Mouse (Mus musculus): ENCODE data around the gene Mtx1.
A peak's percentile ranks its signal among the peaks of the same experiment; 100 is the strongest.
"Not testable (repeated sequence)": the region's sequence is repeated elsewhere in the genome, so short reads cannot be mapped to it uniquely, and the experiment has no call there.

Gene Mtx1

GRCm38 (mm10) chr3:89238494-89238893 lies 11.6 kb upstream of the Mtx1 start:
- no peak for DNase-seq

GRCm38 (mm10) chr3:89237682-89238081 lies 10.8 kb upstream of the Mtx1 start:
- DNase-seq, result no peak

DNA sequence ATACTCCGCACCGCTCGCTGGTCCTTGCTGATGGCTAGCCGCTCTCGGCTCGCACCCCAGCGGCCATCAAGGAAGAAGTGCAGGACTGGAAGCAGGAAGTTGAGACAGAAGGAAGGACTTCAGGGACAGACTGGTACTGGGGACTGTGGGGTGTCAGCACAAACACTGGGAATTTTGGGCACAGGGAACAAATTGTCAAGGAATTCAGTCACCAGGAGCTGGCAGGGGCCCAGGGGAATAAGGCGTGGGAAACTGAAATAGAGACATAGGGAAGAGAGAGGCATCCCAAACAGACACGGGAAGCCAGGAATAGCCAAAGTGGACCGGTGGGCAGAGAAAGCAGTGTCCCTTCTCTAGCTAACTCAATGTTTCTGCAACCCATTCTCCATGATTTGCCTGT lies 9.6 kb upstream of the Mtx1 start:
- DNase-seq, result no peak

DNA sequence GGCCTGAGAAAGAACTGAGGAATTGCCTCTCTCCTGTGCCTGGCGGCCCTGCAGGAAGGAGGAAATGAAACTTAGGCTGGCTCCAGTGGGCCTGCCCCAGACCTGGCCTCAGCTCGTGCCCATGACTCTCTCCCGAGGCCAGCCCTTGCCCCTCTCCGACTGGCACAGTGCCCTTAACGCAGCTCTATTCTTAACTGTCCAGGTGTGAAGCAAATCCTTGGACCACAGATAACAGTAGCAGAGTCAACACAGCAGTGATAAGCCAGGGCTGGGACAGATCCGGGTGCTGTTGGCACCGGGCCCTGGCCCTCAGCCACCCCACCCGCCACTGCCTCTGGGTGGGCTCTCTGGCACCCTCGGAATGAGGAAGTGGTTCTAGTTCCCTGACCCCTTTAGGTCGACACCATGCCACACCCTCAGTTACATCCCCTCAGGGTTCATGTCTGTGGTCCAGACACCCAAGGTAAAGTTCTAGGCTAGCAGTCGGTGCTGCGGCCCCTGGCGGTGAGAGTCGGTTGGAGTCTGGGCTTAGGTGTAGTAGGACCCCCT lies 6.7 kb upstream of the Mtx1 start:
- no peak for DNase-seq

GRCm38 (mm10) chr3:89232614-89233013 lies 5.7 kb upstream of the Mtx1 start:
- no peak for DNase-seq

DNA sequence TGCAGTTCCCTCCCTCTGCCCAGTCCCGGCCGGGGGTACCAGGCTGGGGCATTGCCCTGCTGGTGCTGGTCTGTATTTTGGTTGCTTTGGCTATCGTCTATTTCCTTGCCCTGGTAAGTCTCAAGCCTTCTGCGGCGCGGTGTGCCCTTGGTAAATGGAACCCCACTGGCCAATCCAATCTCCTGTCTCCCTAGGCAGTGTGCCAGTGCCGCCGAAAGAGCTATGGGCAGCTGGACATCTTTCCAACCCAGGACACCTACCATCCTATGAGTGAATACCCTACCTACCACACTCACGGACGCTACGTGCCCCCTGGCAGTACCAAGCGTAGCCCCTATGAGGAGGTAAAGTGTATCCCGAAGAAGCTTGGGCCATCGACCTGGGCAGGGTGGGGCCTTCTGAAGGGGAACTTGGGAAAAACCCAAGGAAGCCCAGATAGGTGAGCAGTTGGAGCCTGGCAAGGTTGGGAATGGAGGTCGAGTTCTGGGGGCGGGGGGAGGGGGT lies 4.9 kb upstream of the Mtx1 start:
- no peak for DNase-seq

- DNase-seq, result no peak
Measured at GRCm38 (mm10) chr3:89231345-89231744, 4.5 kb upstream of the Mtx1 start.

DNA sequence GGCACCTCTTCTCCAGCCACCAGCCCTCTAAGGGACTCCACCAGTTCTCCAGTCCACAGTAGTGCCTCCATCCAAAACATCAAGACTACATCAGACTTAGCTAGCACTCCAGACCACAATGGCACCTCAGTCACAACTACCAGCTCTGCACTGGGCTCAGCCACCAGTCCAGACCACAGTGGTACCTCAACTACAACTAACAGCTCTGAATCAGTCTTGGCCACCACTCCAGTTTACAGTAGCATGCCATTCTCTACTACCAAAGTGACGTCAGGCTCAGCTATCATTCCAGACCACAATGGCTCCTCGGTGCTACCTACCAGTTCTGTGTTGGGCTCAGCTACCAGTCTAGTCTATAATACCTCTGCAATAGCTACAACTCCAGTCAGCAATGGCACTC lies 3.7 kb upstream of the Mtx1 start:
- no peak for DNase-seq

GRCm38 (mm10) chr3:89229276-89229675 lies 2.4 kb upstream of the Mtx1 start:
- no peak for DNase-seq

DNA sequence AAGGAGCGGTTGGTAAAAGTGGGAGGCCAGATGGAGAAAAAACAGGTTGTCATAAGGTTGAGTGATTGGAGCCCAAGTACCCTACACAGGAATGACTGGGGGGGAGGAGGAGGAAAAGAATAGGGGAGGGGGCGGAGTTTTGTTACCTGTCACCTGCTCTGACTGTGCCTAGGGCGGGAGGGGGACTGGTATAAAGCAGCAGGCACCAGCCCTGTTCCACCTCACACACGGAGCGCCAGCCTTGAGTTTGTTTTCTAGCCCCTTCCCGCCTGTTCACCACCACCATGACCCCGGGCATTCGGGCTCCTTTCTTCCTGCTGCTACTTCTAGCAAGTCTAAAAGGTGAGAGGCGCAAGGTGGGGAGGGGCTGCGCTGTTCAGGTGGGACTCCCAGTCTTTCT lies 1.9 kb upstream of the Mtx1 start, which contains the start of gene Muc1:
Gene Muc1, plus strand, starts transcription at position 222 of the 400 bp plus-strand sequence.
- DNase-seq, result no peak

DNA sequence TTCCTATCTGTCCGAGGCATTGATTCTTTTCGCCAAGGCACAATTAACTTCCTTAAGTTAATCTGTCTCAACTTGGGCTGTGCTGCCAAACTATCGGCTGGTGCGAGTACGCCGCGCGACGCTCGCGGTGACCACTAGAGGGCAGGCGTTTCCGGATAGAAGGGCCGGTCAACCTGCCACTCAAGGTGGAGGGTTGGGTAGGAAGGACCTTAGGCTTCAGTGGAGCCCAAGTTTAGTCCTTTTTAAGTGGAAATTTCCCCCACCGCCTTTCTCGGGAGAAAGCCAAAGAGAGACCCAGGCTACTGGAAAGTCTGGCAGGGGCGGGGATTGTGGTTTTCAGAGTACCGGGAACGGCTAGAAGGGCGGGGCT lies 1.3 kb upstream of the Mtx1 start:
- peak; percentile 96 for DNase-seq

DNA sequence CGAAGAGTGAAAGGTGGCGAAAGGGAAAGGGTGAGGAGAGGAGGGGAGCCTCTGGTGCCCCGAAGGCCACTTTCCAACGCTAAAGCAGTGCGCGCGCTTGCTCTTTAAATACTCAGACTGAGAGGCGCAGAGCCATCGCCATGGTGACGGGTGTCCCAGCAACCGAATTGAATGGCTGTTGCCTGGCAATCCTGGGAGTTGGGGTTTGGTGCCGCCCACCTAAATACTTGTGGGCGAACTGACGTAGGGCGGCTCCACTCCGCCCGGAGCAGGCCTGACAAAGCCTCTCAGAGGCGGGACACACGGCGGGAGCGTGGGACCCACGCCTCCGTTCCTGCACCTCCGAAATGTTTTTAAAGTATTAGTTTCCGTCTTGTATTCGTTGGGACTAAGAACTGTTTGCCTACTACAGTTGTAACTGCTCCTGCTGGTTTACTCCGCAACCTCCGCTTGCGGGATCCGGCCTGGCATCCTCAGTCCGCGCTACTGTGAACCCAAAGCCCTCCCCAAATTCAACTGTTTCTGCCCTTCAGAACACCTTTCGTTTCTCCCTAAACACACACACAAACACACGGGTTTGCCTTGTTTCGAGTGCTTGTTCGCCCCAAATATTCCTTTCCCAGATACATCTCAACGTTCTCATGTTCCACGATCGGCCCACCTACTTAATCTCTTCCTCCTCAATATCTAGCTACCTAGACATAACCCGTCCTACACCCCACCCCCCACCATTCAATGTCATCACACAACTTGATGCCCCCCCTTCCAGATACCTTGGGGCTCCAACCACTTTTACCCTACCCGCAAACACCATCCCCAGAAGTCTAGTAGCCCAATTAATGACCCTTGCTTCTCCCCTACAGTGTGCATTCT lies 655 bp upstream of the Mtx1 start:
- DNase-seq, result peak; percentile 87

DNA sequence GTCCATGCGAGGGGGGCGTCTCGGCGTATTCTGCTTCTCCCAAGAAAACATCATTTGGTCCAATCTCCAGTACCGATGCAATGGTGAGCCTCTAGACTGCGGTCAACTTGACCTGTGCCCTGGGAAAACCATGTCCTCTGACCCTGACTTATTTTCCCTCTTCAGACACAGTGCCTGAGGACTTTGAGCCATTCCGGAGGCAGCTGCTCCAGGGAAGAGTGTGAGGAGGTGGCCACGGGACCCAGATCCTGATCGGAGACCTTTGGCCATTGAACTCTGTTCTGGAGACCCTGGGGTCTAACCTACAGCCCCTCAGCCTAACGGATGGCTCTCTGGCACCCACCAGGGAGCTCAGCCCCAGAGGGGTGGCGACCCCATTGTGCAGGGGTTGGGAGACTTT lies 527 bp downstream of the Mtx1 start:
- DNase-seq, result no peak

DNA sequence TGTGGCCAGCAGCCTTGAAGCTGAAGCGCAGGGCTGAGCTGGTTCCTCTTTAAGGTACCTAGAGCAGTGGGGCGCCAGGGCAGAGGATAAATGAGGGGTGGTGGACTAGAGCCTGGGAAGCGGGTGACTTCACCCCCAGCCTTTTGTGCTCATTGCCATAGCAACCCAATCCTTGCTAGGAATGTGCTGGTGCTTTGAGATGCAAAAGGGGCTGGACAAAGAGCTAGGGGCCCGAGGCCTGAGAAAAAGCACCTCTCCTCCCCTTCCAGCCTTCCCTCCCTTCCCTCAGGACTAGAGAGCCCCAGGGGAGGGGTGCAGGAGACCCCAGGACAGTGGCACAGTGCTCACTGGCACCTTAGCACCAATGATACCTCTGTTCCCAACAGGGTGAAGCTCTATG lies 970 bp downstream of the Mtx1 start:
- no peak for DNase-seq

- no peak for DNase-seq
Measured at GRCm38 (mm10) chr3:89225321-89225815, 1.5 kb downstream of the Mtx1 start.

GRCm38 (mm10) chr3:89224796-89225195 lies 2.1 kb downstream of the Mtx1 start:
- DNase-seq, result no peak

- DNase-seq, result no peak
Measured at GRCm38 (mm10) chr3:89221167-89221566, 5.7 kb downstream of the Mtx1 start.

GRCm38 (mm10) chr3:89219546-89219945 lies 7.3 kb downstream of the Mtx1 start:
- DNase-seq, result no peak

- DNase-seq, result no peak
Measured at GRCm38 (mm10) chr3:89218271-89218670, 8.6 kb downstream of the Mtx1 start.

DNA sequence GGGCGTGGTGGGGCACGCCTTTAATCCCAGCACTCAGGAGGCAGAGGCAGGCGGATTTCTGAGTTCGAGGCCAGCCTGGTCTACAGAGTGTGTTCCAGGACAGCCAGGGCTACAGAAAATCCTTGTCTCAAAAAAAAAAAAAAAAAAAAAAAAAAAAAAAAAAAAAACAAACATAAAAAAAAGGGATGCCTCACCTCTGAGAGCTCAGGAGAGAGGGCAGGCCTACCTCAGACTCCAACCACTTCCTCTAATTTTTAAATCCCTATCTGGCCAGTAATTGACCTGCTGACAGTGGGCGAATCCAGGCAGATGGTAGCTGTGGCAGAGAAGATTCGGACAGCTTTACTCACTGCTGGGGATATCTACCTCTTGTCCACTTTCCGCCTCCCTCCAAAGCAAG lies 10.5 kb downstream of the Mtx1 start:
- DNase-seq, result not testable (repeated sequence)

DNA sequence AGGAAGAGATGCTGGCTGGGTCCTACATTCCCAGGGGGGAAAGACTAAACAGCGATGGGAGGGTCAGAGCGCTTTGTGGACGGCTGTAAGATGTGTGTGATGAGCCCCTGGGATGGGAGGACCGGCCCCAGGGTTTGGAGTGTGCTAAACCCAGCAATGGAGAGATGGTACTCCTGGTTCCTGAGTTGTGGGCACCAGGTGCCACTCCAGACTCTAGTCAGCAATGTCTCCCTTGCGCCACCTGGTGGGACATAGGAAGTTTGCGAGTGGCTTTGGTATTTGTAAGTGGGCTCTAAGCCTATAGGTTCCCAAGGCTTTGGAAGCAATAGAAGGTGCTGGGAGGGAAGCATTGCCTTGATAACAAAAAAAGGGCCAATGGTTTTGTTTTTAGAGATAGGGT lies 11.0 kb downstream of the Mtx1 start:
- peak; percentile 90 for DNase-seq

DNA sequence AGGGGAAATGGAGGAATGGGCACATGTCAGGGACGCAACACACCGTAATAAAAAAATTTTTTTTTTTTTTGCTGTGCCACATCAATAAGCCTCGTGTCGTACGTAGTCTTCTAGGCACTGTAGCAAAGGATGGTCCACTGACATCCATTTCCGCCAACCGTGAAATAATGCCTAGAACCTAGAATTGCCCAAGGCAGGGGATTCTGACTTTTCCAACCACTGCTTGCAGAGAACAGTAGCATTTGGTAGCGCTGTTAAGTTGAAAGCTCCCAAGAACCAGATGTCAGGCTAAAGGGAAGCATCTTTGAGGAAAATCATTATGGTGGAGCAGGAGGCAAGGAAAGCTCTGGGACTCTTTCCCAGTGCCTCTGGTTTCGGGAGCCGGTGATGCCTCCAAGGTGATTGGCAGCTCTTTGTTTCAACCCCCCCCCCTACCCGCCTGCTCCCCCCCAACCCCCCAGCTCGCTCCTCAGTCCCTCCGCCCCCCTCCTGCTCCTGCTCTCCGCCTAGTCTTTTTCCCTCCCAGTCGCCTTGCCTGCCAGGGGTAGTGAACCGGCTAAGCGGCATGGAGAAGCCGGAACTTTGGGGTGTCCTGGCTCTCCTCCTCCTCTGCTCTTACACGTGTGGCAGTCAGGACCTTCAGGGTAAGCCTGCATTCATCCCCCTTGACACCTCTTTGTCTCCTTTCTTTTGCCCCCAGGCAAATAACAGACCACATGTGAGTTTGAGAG lies 12.0 kb downstream of the Mtx1 start, which contains the start of gene Thbs3:
Gene Thbs3, plus strand, starts transcription at position 500 of the 731 bp plus-strand sequence.
- no peak for DNase-seq

DNA sequence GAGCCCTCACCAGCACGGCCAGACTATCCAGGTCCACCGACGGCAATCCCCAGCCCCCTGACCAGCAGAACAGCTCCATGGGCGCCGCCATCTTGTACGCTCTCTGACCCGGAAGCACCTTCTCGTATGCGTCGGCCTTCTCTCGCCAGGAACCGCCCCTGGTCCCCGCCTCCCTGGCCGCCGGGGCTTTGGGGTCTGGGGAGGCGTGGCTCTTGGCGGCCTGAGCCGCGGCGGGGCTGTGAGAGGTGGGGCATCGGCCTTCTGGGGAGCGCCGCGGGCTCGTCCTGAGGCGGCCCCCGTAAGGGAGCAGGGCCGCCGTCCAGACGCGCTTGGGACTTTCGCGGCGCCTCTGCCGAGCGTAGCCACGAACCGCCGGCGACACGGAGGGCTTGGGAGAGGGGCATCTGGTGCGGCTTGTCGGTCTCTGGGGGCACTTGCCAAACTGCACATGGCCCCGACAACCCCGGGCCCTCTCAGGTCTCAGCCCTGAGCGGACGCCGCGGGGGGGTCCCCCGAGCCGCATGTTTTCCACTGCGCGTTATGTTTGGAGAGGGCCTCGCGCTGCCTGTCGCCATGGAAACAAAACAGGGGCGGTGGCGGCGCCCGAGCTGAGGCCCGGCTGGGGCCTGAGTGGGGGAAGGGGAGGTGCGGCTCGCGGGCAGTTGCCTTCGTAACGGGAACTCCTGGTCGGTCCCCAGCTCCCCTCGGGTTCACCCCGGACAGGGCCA lies 12.9 kb downstream of the Mtx1 start:
- peak; percentile 91 for DNase-seq
